Mouse (Mus musculus): ENCODE measurements at regions not wholly inside any gene's neighbourhood (a gene's known extent, or its start where the extent isn't known, plus 50 kb on each side); places are given as distances from the start of the nearest gene placed in this dataset.

DNA sequence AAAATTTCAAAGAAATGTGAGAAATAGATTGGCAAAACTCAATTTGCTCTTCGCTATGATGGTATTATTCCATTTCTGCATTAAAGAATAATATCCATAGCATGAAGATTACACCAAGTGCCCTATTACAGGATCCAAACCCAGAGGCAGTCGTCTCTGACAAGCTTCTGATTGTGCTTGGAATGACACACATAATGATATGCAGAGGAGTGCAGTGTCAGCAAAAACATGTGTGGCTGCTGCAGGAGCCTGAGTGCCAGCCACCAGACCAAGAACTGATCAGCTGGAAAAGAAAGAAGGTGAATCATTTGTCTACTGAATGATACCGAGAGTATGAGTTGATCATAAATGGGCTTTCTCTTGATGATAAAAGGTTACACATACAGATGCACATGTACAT lies 137.3 kb downstream of the Il15 start:
- H3K4me3 ChIP-seq, result no peak overlapping the region
- no peak for ATAC-seq (ENCODE audit: extremely low read depth, insufficient number of reproducible peaks, low FRiP score, low TSS enrichment)
- no peak overlapping the region for H3K4me2 ChIP-seq
- WGBS, result 63% methylated on average over 3 of the region's 3 CpGs
- no peaks in the 10 kb centered on the region for H3K36me3 ChIP-seq
- no peak overlapping the region for H3K27ac ChIP-seq (replicated peaks)
- H3K4me1 ChIP-seq, result peaks cover 5% of the 10 kb centered on the region
- no peak overlapping the region for H3K9ac ChIP-seq
- H3K9me3 ChIP-seq, result no peaks in the 10 kb centered on the region
- H3K27me3 ChIP-seq (replicated peaks), result no peaks in the 10 kb centered on the region

DNA sequence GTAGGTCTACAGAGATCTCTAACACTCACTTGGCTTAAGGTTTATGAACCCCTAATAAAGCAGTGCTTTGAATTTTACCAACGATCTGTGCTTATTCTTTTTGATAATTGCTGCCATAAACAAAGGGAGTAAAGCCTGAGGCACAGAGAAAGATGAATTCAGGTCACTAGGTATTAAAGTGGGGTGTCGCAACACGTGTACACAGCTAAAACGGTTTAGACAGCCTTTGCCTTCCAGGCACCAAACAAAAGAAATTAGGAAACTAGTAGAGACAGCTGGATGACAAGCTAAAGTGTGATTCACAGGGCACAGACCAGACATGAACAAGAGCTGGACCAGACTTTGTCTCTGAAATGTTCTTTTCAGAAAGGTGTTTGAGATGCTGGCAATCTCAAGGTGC lies 140.8 kb downstream of the Il15 start:
- H3K27me3 ChIP-seq (replicated peaks), result no peaks in the 10 kb centered on the region
- no peaks in the 10 kb centered on the region for H3K36me3 ChIP-seq
- no peak overlapping the region for H3K4me2 ChIP-seq
- no peak overlapping the region for H3K27ac ChIP-seq (replicated peaks)
- WGBS, result 71% methylated on average over 4 of the region's 4 CpGs
- H3K9me3 ChIP-seq, result no peaks in the 10 kb centered on the region
- H3K9ac ChIP-seq, result no peak overlapping the region
- no peak overlapping the region for H3K4me3 ChIP-seq
- peaks cover 17% of the 10 kb centered on the region for H3K4me1 ChIP-seq
- ATAC-seq (ENCODE audit: extremely low read depth, insufficient number of reproducible peaks, low FRiP score, low TSS enrichment), result no peak

DNA sequence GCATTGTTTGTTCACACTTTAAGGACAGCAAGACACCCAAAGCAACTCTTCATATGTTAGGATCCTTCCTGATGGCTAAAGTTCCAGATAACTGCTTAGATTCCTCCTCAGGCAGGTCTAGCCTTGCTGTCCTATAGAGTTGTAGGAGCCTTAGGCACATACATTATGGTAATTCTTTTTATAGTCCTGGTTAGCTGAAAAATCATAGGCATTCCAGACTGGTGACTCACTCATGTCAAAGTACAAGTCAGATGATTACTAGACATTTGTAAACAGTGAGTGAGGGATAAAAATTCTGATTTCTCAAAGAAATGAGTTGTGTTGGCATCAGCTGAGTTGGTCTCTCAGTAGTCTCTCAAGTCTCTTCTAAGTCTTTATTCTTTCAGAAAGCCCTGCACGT lies 142.4 kb downstream of the Il15 start:
- no peak overlapping the region for H3K4me2 ChIP-seq
- no peak overlapping the region for H3K27ac ChIP-seq (replicated peaks)
- H3K9me3 ChIP-seq, result no peaks in the 10 kb centered on the region
- H3K27me3 ChIP-seq (replicated peaks), result no peaks in the 10 kb centered on the region
- H3K4me3 ChIP-seq, result no peak overlapping the region
- 74% methylated on average over 1 of the region's 1 CpGs for WGBS
- H3K9ac ChIP-seq, result no peak overlapping the region
- no peak for ATAC-seq (ENCODE audit: extremely low read depth, insufficient number of reproducible peaks, low FRiP score, low TSS enrichment)
- no peaks in the 10 kb centered on the region for H3K36me3 ChIP-seq
- H3K4me1 ChIP-seq, result peaks cover 17% of the 10 kb centered on the region

DNA sequence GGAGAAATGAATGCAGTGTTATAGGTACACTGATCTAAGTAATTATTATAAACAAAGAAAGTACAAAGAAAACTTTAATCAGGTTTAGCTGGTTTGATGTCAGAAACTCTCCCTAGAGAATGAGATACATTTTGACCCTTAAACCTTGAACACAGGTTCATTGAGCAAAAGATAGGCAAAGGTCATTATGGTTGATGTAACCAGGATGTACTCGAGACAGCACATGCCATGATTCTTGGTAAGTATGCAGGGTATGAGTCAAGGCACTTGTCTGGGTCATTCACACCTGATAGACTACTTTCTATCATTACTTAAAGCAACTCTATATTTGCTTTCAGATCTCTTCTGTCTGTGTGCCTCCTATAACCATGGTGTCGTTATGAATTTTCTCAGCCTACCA lies 147.2 kb downstream of the Il15 start:
- H3K9ac ChIP-seq, result no peak overlapping the region
- H3K27me3 ChIP-seq (replicated peaks), result no peaks in the 10 kb centered on the region
- no peak overlapping the region for H3K27ac ChIP-seq (replicated peaks)
- WGBS, result 46% methylated on average over 2 of the region's 2 CpGs
- peaks cover 18% of the 10 kb centered on the region for H3K4me1 ChIP-seq
- no peak for ATAC-seq (ENCODE audit: extremely low read depth, insufficient number of reproducible peaks, low FRiP score, low TSS enrichment)
- H3K9me3 ChIP-seq, result no peaks in the 10 kb centered on the region
- H3K4me3 ChIP-seq, result no peak overlapping the region
- no peak overlapping the region for H3K4me2 ChIP-seq
- no peaks in the 10 kb centered on the region for H3K36me3 ChIP-seq

DNA sequence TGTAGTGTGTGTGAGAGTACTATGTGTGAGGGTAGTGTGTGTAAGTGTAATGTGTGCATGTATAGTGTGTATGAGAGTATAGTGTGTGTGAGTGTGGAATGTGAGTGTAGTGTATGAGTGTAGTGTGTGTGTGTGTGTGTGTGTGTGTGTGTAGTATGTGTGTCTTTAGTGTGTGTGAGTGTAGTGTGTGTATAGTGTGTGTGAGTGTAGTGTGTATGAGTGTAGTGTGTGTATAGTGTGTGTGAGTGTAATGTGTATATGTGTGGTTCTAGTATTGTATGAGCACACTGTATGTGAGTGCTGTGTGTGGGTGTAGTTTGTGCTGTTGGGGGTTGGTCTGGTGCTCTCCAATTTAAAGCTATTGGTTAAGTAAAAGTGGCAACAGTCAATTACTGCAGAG lies 150.6 kb downstream of the Il15 start:
- Histone ChIP-seq H3K4me1 (peaks cover 5% of the 10 kb centered on the region; the same call in 1 of the 2 replicates), H3K9ac (no peak overlapping the region), H3K27me3 (replicated peaks) (no peaks in the 10 kb centered on the region), H3K27ac (replicated peaks) (no peak overlapping the region), H3K4me2 (no peak overlapping the region), H3K36me3 (no peaks in the 10 kb centered on the region), H3K4me3 (no peak overlapping the region), H3K9me3 (no peaks in the 10 kb centered on the region)
- ATAC-seq (ENCODE audit: extremely low read depth, insufficient number of reproducible peaks, low FRiP score, low TSS enrichment), result no peak

DNA sequence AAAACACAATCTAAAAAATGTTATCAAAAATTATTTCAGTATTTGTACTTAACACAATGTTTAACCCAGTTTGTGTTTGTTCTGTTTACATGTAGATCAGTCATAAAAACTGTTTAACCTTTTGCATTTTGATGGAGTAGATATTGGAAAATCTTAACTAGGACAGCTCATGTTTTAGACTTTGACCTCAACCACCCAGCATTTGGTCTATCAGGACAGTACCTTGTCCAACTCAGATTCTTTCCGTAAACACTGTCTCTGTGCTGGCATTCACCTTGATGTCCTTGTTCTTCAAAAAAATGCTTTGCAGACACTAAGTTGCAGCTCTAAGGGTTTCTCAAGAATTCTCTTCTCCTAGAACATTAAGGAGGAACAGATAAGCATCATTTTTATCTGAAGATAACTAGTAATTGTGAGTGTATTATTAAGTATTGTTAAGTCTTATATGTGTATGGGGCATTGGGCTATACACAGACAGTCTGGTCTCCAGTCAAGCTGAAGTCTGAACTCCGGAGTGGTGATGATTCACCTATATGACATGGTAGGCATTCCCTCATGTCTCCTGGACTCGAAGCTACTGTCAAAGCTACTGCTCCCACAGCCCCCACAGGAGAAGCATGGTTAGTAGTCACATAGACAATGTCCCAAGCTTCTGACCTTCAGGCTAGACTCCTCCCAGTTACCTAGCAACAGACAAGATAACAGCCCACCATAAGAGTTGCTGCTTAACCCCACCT lies 153.0 kb downstream of the Il15 start:
- Histone ChIP-seq H3K27me3 (replicated peaks) (no peaks in the 10 kb centered on the region), H3K9me3 (no peaks in the 10 kb centered on the region), H3K27ac (replicated peaks) (no peak overlapping the region), H3K4me2 (no peak overlapping the region), H3K4me3 (no peak overlapping the region), H3K9ac (no peak overlapping the region), H3K36me3 (no peaks in the 10 kb centered on the region), H3K4me1 (peaks cover 5% of the 10 kb centered on the region; the same call in 1 of the 2 replicates)
- no peak for ATAC-seq (ENCODE audit: extremely low read depth, insufficient number of reproducible peaks, low FRiP score, low TSS enrichment)
- WGBS, result 49% methylated on average over 3 of the region's 3 CpGs

DNA sequence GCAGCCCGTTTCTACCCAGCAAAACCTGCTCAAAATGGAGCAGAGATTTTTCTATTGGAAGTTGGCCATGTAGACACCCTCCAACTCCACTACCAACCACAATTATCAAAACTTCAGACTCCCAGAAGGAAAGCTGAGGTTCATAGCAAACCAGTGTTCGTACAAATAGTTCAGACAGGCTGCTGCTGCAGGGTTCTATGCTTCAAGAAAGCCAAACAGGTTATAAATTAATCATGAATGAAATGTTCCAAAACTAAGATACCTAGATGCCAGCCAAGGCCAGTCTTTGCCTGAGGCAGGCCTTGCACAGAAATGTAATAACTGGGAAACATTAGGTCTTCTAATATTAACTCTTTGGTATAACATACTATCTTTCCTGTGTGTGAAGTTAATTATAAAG lies 158.9 kb downstream of the Il15 start:
- Histone ChIP-seq H3K4me1 (no peaks in the 10 kb centered on the region), H3K9me3 (no peaks in the 10 kb centered on the region), H3K9ac (no peak overlapping the region), H3K27me3 (replicated peaks) (no peaks in the 10 kb centered on the region), H3K36me3 (no peaks in the 10 kb centered on the region), H3K4me2 (no peak overlapping the region), H3K4me3 (no peak overlapping the region), H3K27ac (replicated peaks) (no peak overlapping the region)
- no peak for ATAC-seq (ENCODE audit: extremely low read depth, insufficient number of reproducible peaks, low FRiP score, low TSS enrichment)
- 72% methylated on average over 2 of the region's 2 CpGs for WGBS

DNA sequence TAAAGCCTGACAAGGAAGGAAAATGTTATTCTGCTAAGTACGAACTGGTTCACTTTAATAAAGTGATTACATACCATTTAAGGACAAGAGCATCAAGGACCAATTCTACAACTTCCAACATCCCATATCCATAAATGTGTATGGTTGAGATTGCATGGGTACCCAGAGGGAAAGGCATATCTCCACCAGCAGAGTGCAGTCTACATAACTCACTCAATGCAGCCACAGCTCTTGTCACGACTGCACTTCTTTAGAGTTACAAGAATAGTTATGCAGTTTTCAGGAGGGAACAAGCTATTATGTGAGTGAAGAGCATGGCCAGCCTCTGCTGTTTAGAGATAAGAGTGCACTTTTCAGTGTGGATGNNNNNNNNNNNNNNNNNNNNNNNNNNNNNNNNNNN lies 173.1 kb downstream of the Il15 start:
- Histone ChIP-seq H3K9ac (no peak overlapping the region), H3K27ac (replicated peaks) (no peak overlapping the region)
- ATAC-seq (ENCODE audit: extremely low read depth, insufficient number of reproducible peaks, low FRiP score, low TSS enrichment), result no peak

DNA sequence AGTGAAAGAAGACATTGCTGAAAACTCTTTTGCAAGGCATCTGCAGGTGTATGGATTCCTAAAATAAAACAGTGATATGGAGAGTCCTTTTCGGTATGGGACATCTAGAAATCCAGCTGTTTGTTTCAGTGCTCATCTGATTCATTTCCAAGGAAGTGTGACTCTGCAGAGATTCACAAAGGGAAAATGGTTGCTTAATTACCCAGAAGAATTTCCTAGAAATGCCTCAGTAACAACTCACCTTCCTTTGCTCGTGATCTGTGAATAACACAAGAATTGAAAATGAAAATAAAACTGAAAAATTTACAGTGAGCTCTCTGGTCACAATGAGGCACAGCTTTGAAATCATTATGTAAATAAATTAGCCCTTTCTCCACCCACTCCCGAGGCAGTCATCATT lies 201.3 kb downstream of the Il15 start:
- H3K4me3 ChIP-seq, result no peak overlapping the region
- no peaks in the 10 kb centered on the region for H3K4me1 ChIP-seq
- no peak overlapping the region for H3K27ac ChIP-seq (replicated peaks)
- no peaks in the 10 kb centered on the region for H3K9me3 ChIP-seq
- WGBS, result 56% methylated on average over 3 of the region's 3 CpGs
- no peak overlapping the region for H3K4me2 ChIP-seq
- no peaks in the 10 kb centered on the region for H3K27me3 ChIP-seq (replicated peaks)
- H3K9ac ChIP-seq, result no peak overlapping the region
- ATAC-seq (ENCODE audit: extremely low read depth, insufficient number of reproducible peaks, low FRiP score, low TSS enrichment), result no peak
- no peaks in the 10 kb centered on the region for H3K36me3 ChIP-seq

More for the DNA sequence above, 173.1 kb downstream of the Il15 start:
- Histone ChIP-seq H3K4me1 (no peaks in the 10 kb centered on the region), H3K27me3 (replicated peaks) (no peaks in the 10 kb centered on the region), H3K9me3 (no peaks in the 10 kb centered on the region), H3K4me2 (no peak overlapping the region), H3K36me3 (no peaks in the 10 kb centered on the region), H3K4me3 (no peak overlapping the region)
- WGBS, result 53% methylated on average over 2 of the region's 2 CpGs

DNA sequence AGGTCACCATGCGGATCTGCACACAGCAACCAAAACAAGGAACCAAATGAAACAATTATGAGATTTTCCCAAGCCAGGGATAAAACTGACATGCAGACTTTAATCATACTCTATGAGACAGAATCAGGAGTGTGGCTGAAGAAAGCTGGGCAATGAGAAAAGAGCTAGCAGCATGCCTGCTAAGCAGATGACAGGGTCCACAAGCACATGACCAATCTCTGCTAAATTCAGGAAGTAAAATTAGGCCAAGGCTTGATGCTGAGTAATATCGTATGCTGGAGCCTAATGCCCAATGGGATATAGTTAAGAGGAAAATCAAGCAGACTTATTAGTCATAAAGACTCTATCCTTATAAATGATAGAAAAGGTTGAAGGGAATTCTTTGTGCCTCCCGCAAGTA lies 202.8 kb downstream of the Il15 start:
- Histone ChIP-seq H3K27ac (replicated peaks) (no peak overlapping the region), H3K4me1 (peaks cover 8% of the 10 kb centered on the region; the same call in 1 of the 2 replicates), H3K4me3 (no peak overlapping the region), H3K27me3 (replicated peaks) (no peaks in the 10 kb centered on the region), H3K9me3 (no peaks in the 10 kb centered on the region), H3K4me2 (no peak overlapping the region), H3K9ac (no peak overlapping the region), H3K36me3 (no peaks in the 10 kb centered on the region)
- WGBS, result 79% methylated on average over 3 of the region's 3 CpGs
- ATAC-seq (ENCODE audit: extremely low read depth, insufficient number of reproducible peaks, low FRiP score, low TSS enrichment), result no peak

DNA sequence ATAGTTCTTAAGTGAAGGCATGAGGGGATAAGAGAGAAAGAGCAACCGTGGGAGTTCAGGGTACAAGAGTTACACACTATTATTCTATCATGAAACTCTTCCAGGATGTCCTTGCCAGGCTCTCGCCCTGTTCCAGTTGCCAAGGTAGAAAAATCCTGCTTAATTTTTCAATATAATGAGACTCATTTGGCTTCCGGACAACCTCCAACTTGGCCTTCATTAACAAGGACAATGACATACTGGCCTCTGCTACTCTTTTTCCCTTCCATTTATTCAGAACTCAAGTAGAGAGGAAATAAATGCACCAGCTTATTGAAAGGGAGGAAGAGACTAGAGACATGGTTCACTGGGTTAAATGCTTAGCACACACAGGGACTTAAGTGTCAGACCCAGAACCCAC lies 206.5 kb downstream of the Il15 start:
- Histone ChIP-seq H3K27me3 (replicated peaks) (no peaks in the 10 kb centered on the region), H3K27ac (replicated peaks) (no peak overlapping the region), H3K36me3 (no peaks in the 10 kb centered on the region), H3K4me2 (no peak overlapping the region), H3K4me3 (no peak overlapping the region), H3K4me1 (peaks cover 13% of the 10 kb centered on the region; the same call in 1 of the 2 replicates), H3K9me3 (no peaks in the 10 kb centered on the region), H3K9ac (no peak overlapping the region)
- ATAC-seq (ENCODE audit: extremely low read depth, insufficient number of reproducible peaks, low FRiP score, low TSS enrichment), result no peak
- 74% methylated on average over 3 of the region's 3 CpGs for WGBS

DNA sequence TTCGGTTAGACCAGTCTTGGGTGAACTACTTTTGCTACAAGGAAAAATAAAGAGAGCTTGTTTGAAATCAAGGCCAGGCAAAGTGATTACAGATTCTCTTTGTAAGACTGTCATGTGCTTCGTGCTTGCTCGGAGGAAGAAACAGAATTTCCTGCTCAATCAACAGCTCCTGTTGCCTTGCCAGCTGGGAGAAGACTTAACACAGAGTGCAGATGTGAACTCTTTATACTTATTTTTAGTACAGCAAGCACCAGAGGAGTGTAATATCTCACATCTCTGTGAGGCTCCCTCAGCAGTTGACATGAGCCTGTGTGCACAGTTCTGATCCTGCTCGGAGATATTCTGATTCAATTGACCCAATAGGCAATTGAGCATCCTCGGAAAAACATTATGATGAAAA lies 207.9 kb downstream of the Il15 start:
- WGBS, result 39% methylated on average over 5 of the region's 5 CpGs
- no peaks in the 10 kb centered on the region for H3K9me3 ChIP-seq
- no peak overlapping the region for H3K4me3 ChIP-seq
- H3K9ac ChIP-seq, result no peak overlapping the region
- no peak overlapping the region for H3K27ac ChIP-seq (replicated peaks)
- H3K4me2 ChIP-seq, result no peak overlapping the region
- H3K36me3 ChIP-seq, result no peaks in the 10 kb centered on the region
- H3K4me1 ChIP-seq, result peaks cover 13% of the 10 kb centered on the region; the same call in 1 of the 2 replicates
- no peaks in the 10 kb centered on the region for H3K27me3 ChIP-seq (replicated peaks)
- no peak for ATAC-seq (ENCODE audit: extremely low read depth, insufficient number of reproducible peaks, low FRiP score, low TSS enrichment)
